Mouse (Mus musculus) heart, postnatal 10 days (tissue): ENCODE measurements around the gene Olfr720. TPM values are rescaled to one million over a fixed set of nuclear protein-coding genes. Genes with fewer than 3 reads are reported as not detected.

ENCODE experiments used
- DNase-seq, 2 experiments: peaks; one replicate each; pipeline ENCODE4 v3.0.0; 2021
- intact Hi-C: fragments of 180-260 bp; cut with DNase I; formaldehyde crosslinking; loops from one replicate; pipeline ENCODE4 v1.15.1; 2025
- total RNA-seq, 2 experiments: library from RNA; stranded (reverse); gene quantifications; 2 replicates each; pipeline ENCODE4 v1.2.3; 2021

Gene Olfr720
- total RNA-seq: not detected

GRCm38 (mm10) chr14:14186738-14187137 lies at the start of gene Olfr720:
TSS of gene Olfr720 (minus strand) at chr14:14186838.
- intact Hi-C loops: no loop called here
- DNase-seq: no peak

Other genes with a start within 250 kb of the Olfr720 start
- 10 to 100 TPM; 16.0 to 17.3 TPM for gene Atxn7, start 225.4 kb downstream of the Olfr720 start, total RNA-seq
- 100 to 1,000 TPM; 117 to 129 TPM for gene Thoc7, start 225.0 kb downstream of the Olfr720 start, total RNA-seq
- gene Psmd6, start 65.9 kb downstream of the Olfr720 start, total RNA-seq: 100 to 1,000 TPM in 1 of 2 experiments, 10 to 100 TPM in 1; 97.5 to 103 TPM
- gene Olfr31, start 136.0 kb upstream of the Olfr720 start, total RNA-seq: not detected
- 10 to 100 TPM in 1 of 2 experiments, 1 to 10 TPM in 1; 6.7 to 11.1 TPM for gene Il3ra, start 159.4 kb upstream of the Olfr720 start, total RNA-seq
- not detected for gene Olfr721-ps1, start 214.5 kb upstream of the Olfr720 start, total RNA-seq